Mouse (Mus musculus) lung, adult 2 months (tissue): ENCODE data around the gene Lmtk2.

Source experiments
- CTCF ChIP-seq: fragments of 200-500 bp; IDR thresholded peaks from 2 replicates; pipeline ENCODE4 v1.5.1; 2011; ENCODE audit warnings: mild to moderate bottlenecking, low read length, control low read depth; ENCODE audit not compliant: insufficient read depth
- POLR2A ChIP-seq: fragments of 200-500 bp; IDR thresholded peaks from 2 replicates; pipeline ENCODE4 v1.6.1; 2011; ENCODE audit warnings: low read depth, mild to moderate bottlenecking, control low read depth, low read length, borderline replicate concordance; ENCODE audit errors: extremely low read depth

- TF ChIP-seq CTCF (no peak), POLR2A (no peak)
These were observed 18.2 kb upstream of the Lmtk2 start for GRCm38 (mm10) chr5:144082006-144082405.
